Mouse (Mus musculus): ENCODE measurements around the gene Stox2.

Stox2 gene

GRCm38 (mm10) chr8:47404852-47405251, 41.3 kb downstream of the Stox2 start:
- no peak for DNase-seq

DNA sequence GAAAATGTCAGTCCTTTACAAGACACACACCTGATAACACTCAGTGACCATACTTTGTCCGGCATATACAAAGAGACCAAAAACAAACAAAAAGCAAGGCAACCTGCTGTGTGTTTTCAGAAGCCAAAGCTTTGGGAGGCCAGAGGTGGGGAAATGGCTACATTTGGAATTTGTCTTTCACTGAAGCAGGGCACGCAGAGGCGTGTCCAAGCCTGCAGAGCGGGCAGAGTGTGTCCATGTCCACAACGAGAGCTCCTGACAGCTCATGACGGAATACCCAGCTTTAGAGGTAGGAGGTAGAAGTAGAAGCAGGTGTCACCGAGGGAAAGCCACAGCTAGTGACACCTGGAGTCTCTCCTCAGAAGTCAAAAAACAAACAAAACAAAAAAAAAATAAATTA, 53.2 kb downstream of the Stox2 start:
- no peak for DNase-seq

- DNase-seq, result no peak
Observed at GRCm38 (mm10) chr8:47392290-47392689, 53.9 kb downstream of the Stox2 start.

GRCm38 (mm10) chr8:47391844-47392243, 54.3 kb downstream of the Stox2 start:
- no peak for DNase-seq

GRCm38 (mm10) chr8:47389430-47389829, 56.7 kb downstream of the Stox2 start:
- no peak for DNase-seq

- no peak for DNase-seq
Observed at GRCm38 (mm10) chr8:47388171-47388570, 58.0 kb downstream of the Stox2 start.

GRCm38 (mm10) chr8:47385810-47386209, 60.4 kb downstream of the Stox2 start:
- no peak for DNase-seq

DNA sequence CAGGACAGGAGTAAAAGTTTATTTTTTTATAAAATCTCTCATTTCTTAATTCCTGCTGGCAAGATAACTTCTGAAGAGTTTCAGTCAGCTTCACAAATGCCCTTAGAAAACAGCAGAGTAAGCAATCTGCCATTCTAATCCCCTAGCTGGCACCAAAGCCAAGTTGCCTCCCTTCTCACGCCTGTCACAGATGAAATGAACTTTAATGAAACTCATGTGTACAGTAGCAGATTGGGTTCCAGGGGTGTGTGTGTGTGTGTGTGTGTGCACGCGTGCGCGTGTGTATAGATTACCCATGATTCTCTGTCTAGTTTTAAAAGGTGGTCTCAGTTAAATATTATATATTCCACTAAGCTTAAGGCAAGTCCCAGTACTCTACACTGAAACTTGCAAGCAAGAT, 62.0 kb downstream of the Stox2 start:
- no peak for DNase-seq

GRCm38 (mm10) chr8:47383632-47384031, 62.5 kb downstream of the Stox2 start:
- no peak for DNase-seq

DNA sequence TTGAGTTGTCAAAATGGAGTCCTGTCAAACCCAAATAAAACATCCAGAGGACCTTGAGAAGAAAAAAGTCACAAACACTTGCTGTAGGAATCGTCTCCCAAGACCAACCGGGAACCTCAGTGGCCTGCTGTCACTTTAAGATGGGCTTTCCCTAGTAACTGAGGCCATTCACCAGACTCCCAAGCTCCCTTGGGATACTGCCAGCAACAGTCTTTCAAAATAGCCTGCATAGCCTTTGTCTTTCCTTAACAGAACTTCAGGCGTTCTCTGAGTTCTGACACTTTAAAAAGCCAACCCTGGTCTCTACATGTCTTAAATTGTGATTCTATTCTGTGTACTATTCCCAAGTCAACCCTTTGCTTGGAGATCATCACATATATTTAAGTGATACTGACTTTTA, 64.9 kb downstream of the Stox2 start:
- DNase-seq, result no peak

DNA sequence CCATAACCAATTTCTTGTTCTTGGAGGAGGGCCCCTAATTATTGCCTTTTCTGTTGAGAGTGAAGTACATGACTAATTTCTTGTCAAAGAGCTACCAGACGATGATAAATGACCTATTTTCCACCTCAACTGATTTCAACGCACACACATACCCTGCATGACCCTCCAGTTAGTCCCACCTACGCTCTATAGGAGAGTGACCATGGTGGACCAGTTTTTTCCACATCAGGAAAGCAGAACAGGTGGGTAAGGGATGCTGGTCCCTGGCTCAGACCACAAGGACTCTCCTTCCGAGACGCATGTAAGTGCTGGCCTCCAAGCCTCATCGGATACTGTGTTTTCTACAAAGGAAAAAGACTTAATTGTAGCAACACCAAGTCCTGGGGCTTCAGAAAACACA, 65.4 kb downstream of the Stox2 start:
- DNase-seq, result no peak

DNA sequence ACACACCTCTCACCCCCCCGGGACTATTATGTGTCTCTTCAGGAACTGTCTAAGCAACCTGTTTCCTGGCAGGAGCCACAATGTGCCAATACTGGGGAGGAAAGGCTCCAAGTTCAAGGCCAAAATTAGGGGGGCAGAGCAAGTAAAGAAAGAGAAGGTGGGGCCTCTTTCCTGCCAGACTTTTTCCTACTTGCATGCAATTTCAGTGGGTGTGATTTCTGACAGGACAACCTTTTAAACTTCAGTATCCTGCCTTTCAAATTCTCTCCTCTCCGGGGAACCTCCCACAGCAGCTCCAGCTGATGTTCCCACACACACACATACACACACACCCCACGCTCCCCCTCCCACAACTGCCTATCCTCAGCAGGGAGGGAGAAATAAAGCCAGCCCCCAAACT, 66.1 kb downstream of the Stox2 start:
- DNase-seq, result no peak

DNA sequence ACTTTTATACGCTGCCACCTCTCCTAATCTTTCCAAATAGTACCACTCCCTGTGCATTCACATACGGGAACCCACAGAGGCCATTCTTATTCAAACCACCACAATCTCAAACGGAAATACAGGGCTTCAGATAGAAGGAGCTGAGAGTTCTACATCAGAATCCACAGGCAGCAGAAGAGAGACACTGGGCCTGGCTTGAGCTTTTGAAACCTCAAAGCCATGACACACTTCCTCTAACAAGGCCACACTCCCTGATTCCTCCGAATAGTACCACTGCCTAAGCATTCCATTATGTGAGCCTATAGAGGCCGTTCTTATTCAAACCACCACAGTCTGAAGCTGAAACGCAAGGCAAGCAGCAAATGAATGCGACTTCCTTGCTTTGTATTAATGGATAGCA, 69.5 kb downstream of the Stox2 start:
- DNase-seq, result no peak

DNA sequence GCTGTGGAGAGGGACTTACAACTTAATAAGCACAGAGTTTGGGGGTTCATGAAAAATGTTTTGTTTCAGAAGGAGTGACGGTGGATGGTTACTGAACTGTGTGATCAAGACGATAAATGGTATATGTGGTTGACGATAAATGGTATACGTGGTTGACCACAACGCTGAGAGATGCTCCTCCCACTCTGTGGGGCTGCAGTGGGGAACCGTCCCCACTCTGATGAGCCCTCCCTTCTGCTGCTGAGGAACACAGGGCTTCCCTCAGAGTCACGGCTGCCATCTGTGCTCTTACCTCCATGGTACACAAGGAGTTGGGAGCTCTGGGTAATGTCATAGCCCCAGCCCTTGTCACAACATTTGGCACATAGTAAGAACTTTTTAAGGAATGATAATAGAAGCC, 72.4 kb downstream of the Stox2 start:
- no peak for DNase-seq

GRCm38 (mm10) chr8:47371539-47371938, 74.6 kb downstream of the Stox2 start:
- DNase-seq, result no peak

DNA sequence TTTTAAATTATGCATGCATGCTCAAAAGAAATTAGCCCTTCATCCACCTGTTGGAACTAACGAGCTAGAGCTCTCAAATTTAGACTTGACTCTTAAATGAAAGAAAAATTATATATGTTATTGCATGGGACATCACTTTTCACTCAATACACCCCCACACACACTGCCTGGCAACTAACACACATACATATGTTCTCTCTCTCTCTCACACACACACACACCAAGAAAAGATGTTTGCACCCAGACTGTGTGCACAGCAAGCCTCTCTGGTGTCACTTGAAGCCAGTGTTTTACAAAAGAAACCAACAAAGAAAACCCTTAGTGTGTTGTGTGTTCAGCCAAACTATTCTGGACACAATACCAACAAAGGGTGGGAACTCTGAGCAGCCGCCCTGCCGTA, 75.1 kb downstream of the Stox2 start:
- DNase-seq, result no peak

- DNase-seq, result peak; percentile 84
Observed at GRCm38 (mm10) chr8:47370421-47371080, 75.6 kb downstream of the Stox2 start.

GRCm38 (mm10) chr8:47369949-47370348, 76.2 kb downstream of the Stox2 start:
- DNase-seq, result no peak

- DNase-seq, result no peak
Observed at GRCm38 (mm10) chr8:47369044-47369769, 77.0 kb downstream of the Stox2 start.

GRCm38 (mm10) chr8:47367029-47367428, 79.1 kb downstream of the Stox2 start:
- DNase-seq, result no peak

- no peak for DNase-seq
Observed at GRCm38 (mm10) chr8:47363271-47363670, 82.9 kb downstream of the Stox2 start.

DNA sequence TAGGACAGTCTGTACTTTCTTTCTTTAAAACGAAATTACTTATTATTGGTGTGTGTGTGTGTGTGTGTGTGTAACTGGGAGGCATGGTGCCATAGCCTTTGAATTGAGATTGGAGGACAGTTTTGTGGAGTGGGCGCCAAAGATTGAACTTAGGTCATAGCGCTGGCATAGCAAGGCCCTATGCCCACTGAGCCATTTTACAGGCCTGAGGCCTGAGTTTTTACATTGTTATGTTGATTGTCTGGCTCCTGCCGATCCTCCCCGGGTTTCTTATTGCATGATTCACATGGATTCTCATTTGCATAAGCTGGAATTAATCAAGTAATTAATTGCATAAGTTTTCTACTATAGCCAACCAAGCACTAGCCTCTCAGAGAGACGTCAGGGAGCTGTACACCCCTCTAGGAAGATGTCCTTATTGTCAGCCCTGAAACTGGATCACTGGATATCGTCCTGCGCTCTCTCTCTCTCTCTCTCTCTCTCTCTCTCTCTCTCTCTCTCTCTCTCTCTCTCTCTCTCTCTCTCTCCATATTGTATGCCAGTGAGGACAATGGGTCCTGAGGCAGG, 90.7 kb downstream of the Stox2 start:
- no peak for DNase-seq

GRCm38 (mm10) chr8:47354523-47355168, 91.5 kb downstream of the Stox2 start:
- no peak for DNase-seq
